Mouse (Mus musculus) erythroblast, embryonic 14.5 days (primary cell): ENCODE measurements around the gene Tfrc.

ENCODE experiments used
- GATA1 ChIP-seq: IDR thresholded peaks from 2 replicates; pipeline ENCODE4 v1.6.1; 2012; ENCODE audit warnings: low read length, inconsistent platforms, mixed read lengths
- TAL1 ChIP-seq: IDR thresholded peaks from 3 replicates; pipeline ENCODE4 v1.6.1; 2012; ENCODE audit warnings: low read length, inconsistent platforms, mixed read lengths

- TF ChIP-seq GATA1 (no peak), TAL1 (no peak)
Observed at GRCm38 (mm10) chr16:32669243-32669642, 60.5 kb downstream of the Tfrc start.
